Mouse (Mus musculus) limb, embryonic 13.5 days (tissue): ENCODE results near the gene Gimap4. TPM values are rescaled to one million over a fixed set of nuclear protein-coding genes. Genes with fewer than 3 reads are reported as not detected.

Experiments used
- ATAC-seq: fragments of 200-750 bp; cut with Nextera tagmentation; 2 replicates; pipeline ENCODE4 v1.8.0; 2017; ENCODE audit warnings: low read depth, moderate number of reproducible peaks, moderate TSS enrichment; ENCODE audit not compliant: low FRiP score
- H3K27ac ChIP-seq: fragments of 300-500 bp; sonication (generic); 2 replicates; pipeline ENCODE4 v1.5.1; 2015; ENCODE audit warnings: inconsistent platforms, mild to moderate bottlenecking, moderate library complexity
- H3K27me3 ChIP-seq: fragments of 300-500 bp; sonication (generic); 2 replicates; pipeline ENCODE4 v1.6.1; 2015; ENCODE audit warnings: mild to moderate bottlenecking, inconsistent platforms
- H3K36me3 ChIP-seq: fragments of 300-500 bp; sonication (generic); 2 replicates; pipeline ENCODE4 v1.6.1; 2015; ENCODE audit warnings: inconsistent platforms, mild to moderate bottlenecking, moderate library complexity
- H3K4me1 ChIP-seq: fragments of 300-500 bp; sonication (generic); 2 replicates; pipeline ENCODE4 v1.6.1; 2015; ENCODE audit warnings: inconsistent platforms
- H3K4me2 ChIP-seq: fragments of 300-500 bp; sonication (generic); replicated peaks from 2 replicates; pipeline ENCODE4 v1.6.1; 2015; ENCODE audit warnings: inconsistent platforms, mild to moderate bottlenecking, moderate library complexity
- H3K4me3 ChIP-seq: fragments of 300-500 bp; sonication (generic); 2 replicates; pipeline ENCODE4 v1.5.1; 2015; ENCODE audit warnings: moderate library complexity, mild to moderate bottlenecking, inconsistent platforms
- H3K9ac ChIP-seq: fragments of 300-500 bp; sonication (generic); 2 replicates; pipeline ENCODE4 v1.6.1; 2015; ENCODE audit warnings: mild to moderate bottlenecking, inconsistent platforms
- H3K9me3 ChIP-seq: fragments of 300-500 bp; sonication (generic); 2 replicates; pipeline ENCODE4 v1.6.1; 2016; ENCODE audit warnings: inconsistent platforms
- WGBS: fragments of 180-500 bp; shearing (Covaris S2); methylation state at CpG from one replicate; pipeline ENCODE4 v1.1.7; 2015; 5-methylcytosine and 5-hydroxymethylcytosine counted together
- polyA plus RNA-seq: library from polyadenylated mRNA; unstranded; fragments of >200 nt; fragmentation: Nextera tagmentation; extraction: Ambion mirVana; gene quantifications from 2 replicates; pipeline ENCODE4 v1.2.1, GENCODE M21; 2015

Gene Gimap4
- polyA plus RNA-seq, 1 experiment from 2014 or later, result 12.5 TPM

DNA sequence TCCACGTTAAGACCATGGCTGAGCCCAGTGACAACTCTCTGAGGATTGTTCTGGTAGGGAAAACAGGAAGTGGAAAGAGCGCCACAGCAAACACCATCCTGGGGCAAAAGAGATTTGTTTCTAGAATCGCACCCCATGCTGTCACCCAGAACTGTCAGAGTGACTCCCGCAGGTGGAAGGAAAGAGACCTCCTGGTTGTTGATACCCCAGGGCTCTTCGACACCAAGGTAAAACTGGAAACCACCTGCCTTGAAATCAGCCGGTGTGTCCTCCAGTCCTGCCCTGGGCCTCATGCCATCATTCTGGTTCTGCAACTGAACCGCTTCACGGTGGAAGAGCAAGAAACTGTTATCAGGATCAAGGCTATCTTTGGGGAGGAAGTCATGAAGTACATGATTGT lies 39.1 kb downstream of the Gimap4 start:
- Histone ChIP-seq H3K27me3 (no peaks in the 10 kb centered on the region), H3K4me2 (no peak overlapping the region), H3K36me3 (no peaks in the 10 kb centered on the region), H3K4me1 (peaks cover 8% of the 10 kb centered on the region), H3K9ac (no peak overlapping the region), H3K9me3 (peaks cover 4% of the 10 kb centered on the region; the same call in 1 of the 2 replicates), H3K4me3 (no peak overlapping the region), H3K27ac (no peak overlapping the region)
- ATAC-seq, result no peak
- WGBS, result 81% methylated on average over 8 of the region's 8 CpGs

DNA sequence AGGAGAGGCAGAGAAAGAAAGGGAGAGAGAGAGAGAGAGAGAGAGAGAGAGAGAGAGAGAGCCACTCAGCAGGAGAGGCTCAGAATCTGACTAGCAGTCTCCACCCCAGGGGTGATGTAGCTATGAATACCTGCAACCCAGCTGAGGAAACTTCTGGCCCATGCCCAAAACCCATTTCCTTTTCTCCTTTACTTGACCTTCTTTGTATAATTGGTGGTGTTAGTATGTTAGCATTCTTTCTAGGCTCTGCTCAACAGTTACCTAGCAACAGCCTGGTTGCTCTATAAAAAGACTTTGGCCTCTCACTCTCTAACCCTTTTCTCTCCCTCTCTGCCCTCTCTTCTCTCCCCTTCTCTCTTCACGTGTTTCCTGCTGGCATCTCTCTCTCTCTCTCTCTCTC lies 41.1 kb downstream of the Gimap4 start:
- H3K4me3 ChIP-seq, result no peak overlapping the region
- no peaks in the 10 kb centered on the region for H3K36me3 ChIP-seq
- H3K9ac ChIP-seq, result no peak overlapping the region
- H3K27ac ChIP-seq, result no peak overlapping the region
- ATAC-seq, result no peak
- peaks cover 8% of the 10 kb centered on the region for H3K4me1 ChIP-seq
- H3K9me3 ChIP-seq, result peaks cover 4% of the 10 kb centered on the region; the same call in 1 of the 2 replicates
- no peaks in the 10 kb centered on the region for H3K27me3 ChIP-seq
- 0% methylated on average over 1 of the region's 1 CpGs for WGBS
- H3K4me2 ChIP-seq, result no peak overlapping the region

DNA sequence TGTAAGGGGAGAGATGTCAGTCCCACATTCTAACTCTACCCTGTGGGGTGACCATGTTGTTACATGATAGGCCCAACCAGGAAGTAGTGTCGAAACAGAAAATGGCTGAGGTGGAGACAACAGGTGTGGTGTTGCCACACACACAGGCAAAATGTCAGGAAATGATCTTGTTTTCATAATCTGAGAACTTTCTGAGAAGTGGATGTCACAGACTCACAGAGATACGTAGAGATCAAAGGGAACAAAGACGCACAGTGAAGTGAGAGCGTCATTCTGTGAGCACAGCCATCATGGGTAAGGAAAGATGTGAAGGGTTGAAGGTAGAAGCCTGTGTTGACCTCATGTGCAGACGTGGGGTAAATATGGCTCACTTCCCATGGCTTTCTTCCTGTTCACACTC lies 43.4 kb downstream of the Gimap4 start:
- Histone ChIP-seq H3K27me3 (no peaks in the 10 kb centered on the region), H3K27ac (no peak overlapping the region), H3K4me2 (no peak overlapping the region), H3K4me1 (peaks cover 8% of the 10 kb centered on the region), H3K9ac (no peak overlapping the region), H3K36me3 (no peaks in the 10 kb centered on the region), H3K4me3 (no peak overlapping the region), H3K9me3 (peaks cover 4% of the 10 kb centered on the region; the same call in 1 of the 2 replicates)
- no peak for ATAC-seq
- WGBS, result 85% methylated on average over 5 of the region's 5 CpGs

GRCm38 (mm10) chr6:48732864-48733304 lies 48.5 kb downstream of the Gimap4 start:
- H3K9ac ChIP-seq, result no peak overlapping the region
- 47% methylated on average over 8 of the region's 8 CpGs for WGBS
- H3K27ac ChIP-seq, result no peak overlapping the region
- H3K4me2 ChIP-seq, result no peak overlapping the region
- no peaks in the 10 kb centered on the region for H3K36me3 ChIP-seq
- H3K4me3 ChIP-seq, result no peak overlapping the region
- ATAC-seq, result no peak
- no peaks in the 10 kb centered on the region for H3K9me3 ChIP-seq
- no peaks in the 10 kb centered on the region for H3K27me3 ChIP-seq
- no peaks in the 10 kb centered on the region for H3K4me1 ChIP-seq

DNA sequence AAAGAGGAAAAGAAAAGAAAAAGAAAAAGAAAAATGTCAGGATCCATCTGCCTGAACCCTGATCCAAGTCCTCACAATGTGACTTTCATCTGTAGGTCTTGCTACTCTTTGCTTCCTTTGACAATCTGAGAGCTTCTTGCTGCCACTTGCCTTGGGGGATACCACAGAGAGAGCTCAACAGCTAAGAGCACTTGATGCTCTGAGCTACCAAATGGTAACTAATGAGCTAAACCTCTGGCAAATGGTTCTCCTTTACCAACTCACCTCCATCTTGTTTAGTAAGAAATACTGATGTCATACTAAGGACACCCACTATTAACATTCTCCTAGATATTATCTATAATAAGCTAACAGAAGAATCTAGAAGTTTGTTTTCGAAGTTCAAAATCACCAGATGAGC lies 49.3 kb downstream of the Gimap4 start:
- H3K9ac ChIP-seq, result no peak overlapping the region
- no peaks in the 10 kb centered on the region for H3K36me3 ChIP-seq
- no peaks in the 10 kb centered on the region for H3K9me3 ChIP-seq
- ATAC-seq, result no peak
- 78% methylated on average over 1 of the region's 1 CpGs for WGBS
- H3K27ac ChIP-seq, result no peak overlapping the region
- H3K4me3 ChIP-seq, result no peak overlapping the region
- H3K4me2 ChIP-seq, result no peak overlapping the region
- 0 out of 2 replicates have a peak, but pooled peaks cover under 1% of the 10 kb centered on the region for H3K27me3 ChIP-seq
- H3K4me1 ChIP-seq, result no peaks in the 10 kb centered on the region

GRCm38 (mm10) chr6:48737053-48737452 lies 52.7 kb downstream of the Gimap4 start:
- no peaks in the 10 kb centered on the region for H3K36me3 ChIP-seq
- no peak overlapping the region for H3K27ac ChIP-seq
- H3K9ac ChIP-seq, result no peak overlapping the region
- WGBS, result 72% methylated on average over 2 of the region's 2 CpGs
- H3K27me3 ChIP-seq, result peaks cover 23% of the 10 kb centered on the region
- no peak overlapping the region for H3K4me2 ChIP-seq
- H3K4me3 ChIP-seq, result no peak overlapping the region
- no peak for ATAC-seq
- no peaks in the 10 kb centered on the region for H3K9me3 ChIP-seq
- no peaks in the 10 kb centered on the region for H3K4me1 ChIP-seq

- Histone ChIP-seq H3K27ac (no peak overlapping the region), H3K9me3 (no peaks in the 10 kb centered on the region), H3K4me3 (no peak overlapping the region), H3K4me1 (peaks cover 4% of the 10 kb centered on the region), H3K27me3 (peaks cover 29% of the 10 kb centered on the region), H3K9ac (no peak overlapping the region), H3K36me3 (no peaks in the 10 kb centered on the region), H3K4me2 (no peak overlapping the region)
- WGBS, result 92% methylated on average over 5 of the region's 5 CpGs
- ATAC-seq, result no peak
Measured at GRCm38 (mm10) chr6:48737688-48738087, 53.3 kb downstream of the Gimap4 start.

DNA sequence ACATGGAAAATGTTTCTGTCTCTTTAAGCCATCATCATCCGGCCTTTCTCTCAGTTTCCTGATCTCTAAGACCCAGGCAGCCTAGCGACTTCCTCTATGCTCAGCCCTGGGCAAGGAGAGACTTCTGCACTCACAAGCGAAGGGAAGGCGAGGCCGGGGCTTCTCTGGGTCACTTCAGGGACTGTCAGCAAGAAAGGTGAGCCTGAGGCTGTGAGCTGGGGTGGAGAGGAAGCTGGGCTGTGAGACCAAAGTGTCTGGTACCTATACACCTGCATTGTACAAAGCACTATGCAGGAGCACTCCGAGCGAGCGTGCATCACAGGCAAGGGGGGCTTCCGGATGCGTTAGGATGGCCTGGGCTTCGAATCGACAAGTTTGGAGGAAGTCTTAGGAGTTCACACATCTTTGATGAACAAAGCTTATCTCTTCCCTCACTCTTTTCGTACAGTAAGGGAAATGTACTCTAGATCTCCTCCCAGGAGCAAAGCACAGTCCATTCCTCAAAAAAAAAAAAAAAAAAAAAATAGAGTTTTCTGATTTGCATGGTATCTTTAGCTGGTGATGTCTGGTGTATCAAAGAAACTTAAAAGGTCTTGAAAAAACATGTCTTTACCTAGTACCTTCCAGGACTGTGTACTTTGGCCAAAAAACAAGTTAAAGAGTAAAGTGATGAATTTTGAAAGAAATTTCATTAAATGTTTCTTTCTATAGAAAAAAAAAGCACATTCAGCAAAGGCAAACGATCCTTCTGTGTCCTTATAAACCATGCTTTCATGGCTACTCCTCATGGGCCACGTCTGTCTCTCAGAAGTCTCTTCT lies 54.8 kb downstream of the Gimap4 start, which contains the start of gene Gimap1:
Gene Gimap1, plus strand, starts transcription at position 94 of the 819 bp plus-strand sequence.
- H3K4me1 ChIP-seq, result peaks cover 9% of the 10 kb centered on the region
- no peak for ATAC-seq
- H3K4me2 ChIP-seq, result no peak within 1 kb of the TSS
- 76% methylated on average over 15 of the region's 15 CpGs for WGBS
- H3K27me3 ChIP-seq, result peaks cover 44% of the 10 kb centered on the region
- no peaks in the 10 kb centered on the region for H3K9me3 ChIP-seq
- no peaks in the 10 kb centered on the region for H3K36me3 ChIP-seq
- H3K27ac ChIP-seq, result no peak within 1 kb of the TSS
- H3K4me3 ChIP-seq, result no peak within 1 kb of the TSS
- no peak within 1 kb of the TSS for H3K9ac ChIP-seq

DNA sequence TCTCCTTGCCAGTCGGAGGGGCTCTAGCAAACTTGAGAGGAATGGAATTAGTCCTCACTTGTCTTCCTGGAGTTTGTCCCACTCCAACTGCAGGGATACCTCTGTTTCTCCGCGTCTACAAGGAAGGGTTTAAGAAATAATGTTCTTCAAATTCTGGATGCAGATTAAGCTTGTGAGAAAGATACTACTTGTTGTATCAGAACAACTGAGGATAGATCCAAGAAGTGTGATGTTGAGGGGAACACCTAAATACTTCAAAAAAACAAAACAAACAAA lies 55.4 kb downstream of the Gimap4 start:
- Histone ChIP-seq H3K4me3 (no peak overlapping the region), H3K4me1 (peaks cover 9% of the 10 kb centered on the region), H3K9me3 (no peaks in the 10 kb centered on the region), H3K9ac (no peak overlapping the region), H3K27me3 (peaks cover 48% of the 10 kb centered on the region), H3K36me3 (no peaks in the 10 kb centered on the region), H3K27ac (no peak overlapping the region), H3K4me2 (no peak overlapping the region)
- 94% methylated on average over 3 of the region's 3 CpGs for WGBS
- ATAC-seq, result no peak

DNA sequence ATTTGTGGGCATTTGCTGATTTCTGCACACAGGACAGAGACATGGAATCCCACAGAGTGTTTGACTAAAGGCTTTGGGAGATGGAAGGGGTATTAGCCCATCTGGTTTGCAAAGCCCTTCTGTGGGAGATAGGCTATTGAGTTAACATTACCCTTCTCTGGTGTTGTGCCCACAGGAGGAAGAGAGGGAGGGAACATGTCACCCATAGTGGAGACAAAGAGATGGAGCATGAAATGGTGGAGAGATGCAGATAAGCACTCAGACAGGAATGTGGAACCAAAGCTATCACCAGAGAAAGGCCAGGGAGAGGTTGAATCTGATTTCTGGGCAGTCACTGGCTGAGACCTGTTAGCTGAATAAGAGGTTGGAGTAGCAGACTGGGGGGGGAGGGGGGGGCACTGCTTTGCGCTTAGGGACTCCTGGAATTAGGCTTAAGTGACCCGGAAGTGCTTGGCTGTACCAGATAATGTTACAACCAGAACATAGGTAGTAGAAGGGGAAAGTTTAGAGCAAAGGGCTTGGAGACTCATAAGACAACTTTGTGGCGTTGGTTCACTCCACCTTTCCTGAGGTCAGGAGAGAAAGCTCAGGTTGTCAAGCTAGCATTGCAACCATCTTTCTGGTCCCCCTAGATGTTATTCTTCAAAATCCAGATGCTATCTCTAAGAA lies 56.3 kb downstream of the Gimap4 start:
- 68% methylated on average over 3 of the region's 3 CpGs for WGBS
- no peak overlapping the region for H3K9ac ChIP-seq
- no peaks in the 10 kb centered on the region for H3K9me3 ChIP-seq
- H3K27ac ChIP-seq, result no peak overlapping the region
- H3K4me3 ChIP-seq, result no peak overlapping the region
- H3K4me2 ChIP-seq, result no peak overlapping the region
- H3K27me3 ChIP-seq, result peaks cover 55% of the 10 kb centered on the region
- H3K4me1 ChIP-seq, result peaks cover 9% of the 10 kb centered on the region
- ATAC-seq, result no peak
- H3K36me3 ChIP-seq, result no peaks in the 10 kb centered on the region

DNA sequence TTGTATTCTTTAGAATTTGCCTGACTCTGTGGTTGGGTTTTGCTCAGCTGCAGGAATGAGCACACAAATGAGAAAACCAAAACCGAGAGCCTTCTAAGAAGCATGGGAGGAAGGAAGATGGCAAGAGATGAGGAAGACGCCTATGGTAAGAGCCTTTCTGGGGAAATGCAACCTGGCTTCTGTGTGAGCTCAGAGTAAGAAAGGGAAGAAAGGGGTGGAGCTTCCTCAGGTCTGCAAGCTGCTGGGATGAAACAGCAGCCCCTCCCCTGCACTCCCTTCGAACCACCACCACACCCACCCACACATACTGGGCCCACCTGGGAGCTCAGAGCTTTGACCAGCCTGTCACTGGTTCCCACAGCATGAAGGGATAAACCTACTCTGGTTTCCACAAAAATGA lies 56.9 kb downstream of the Gimap4 start:
- Histone ChIP-seq H3K9ac (no peak overlapping the region), H3K9me3 (no peaks in the 10 kb centered on the region), H3K36me3 (no peaks in the 10 kb centered on the region), H3K27ac (no peak overlapping the region), H3K27me3 (peaks cover 62% of the 10 kb centered on the region), H3K4me2 (no peak overlapping the region), H3K4me3 (no peak overlapping the region), H3K4me1 (peaks cover 9% of the 10 kb centered on the region)
- no peak for ATAC-seq
- 33% methylated on average over 3 of the region's 3 CpGs for WGBS
